Mouse (Mus musculus): ENCODE results near the gene Zbtb48. TPM values are rescaled to one million over a fixed set of nuclear protein-coding genes. Genes with fewer than 3 reads are reported as not detected.
A peak's percentile ranks its signal among the peaks of the same experiment; 100 is the strongest.

Zbtb48 gene
- total and polyA plus RNA-seq, 2 experiments from 2014 or later, result 10.9 to 14.2 TPM

- no peak for DNase-seq
- H3K36me3 ChIP-seq (ENCODE audit: insufficient read depth), result peaks cover 76% of the 10 kb centered on the region
- 87% methylated on average over 6 of the region's 6 CpGs for WGBS
Measured at GRCm38 (mm10) chr4:152019073-152019472, 8.4 kb downstream of the Zbtb48 start.

DNA sequence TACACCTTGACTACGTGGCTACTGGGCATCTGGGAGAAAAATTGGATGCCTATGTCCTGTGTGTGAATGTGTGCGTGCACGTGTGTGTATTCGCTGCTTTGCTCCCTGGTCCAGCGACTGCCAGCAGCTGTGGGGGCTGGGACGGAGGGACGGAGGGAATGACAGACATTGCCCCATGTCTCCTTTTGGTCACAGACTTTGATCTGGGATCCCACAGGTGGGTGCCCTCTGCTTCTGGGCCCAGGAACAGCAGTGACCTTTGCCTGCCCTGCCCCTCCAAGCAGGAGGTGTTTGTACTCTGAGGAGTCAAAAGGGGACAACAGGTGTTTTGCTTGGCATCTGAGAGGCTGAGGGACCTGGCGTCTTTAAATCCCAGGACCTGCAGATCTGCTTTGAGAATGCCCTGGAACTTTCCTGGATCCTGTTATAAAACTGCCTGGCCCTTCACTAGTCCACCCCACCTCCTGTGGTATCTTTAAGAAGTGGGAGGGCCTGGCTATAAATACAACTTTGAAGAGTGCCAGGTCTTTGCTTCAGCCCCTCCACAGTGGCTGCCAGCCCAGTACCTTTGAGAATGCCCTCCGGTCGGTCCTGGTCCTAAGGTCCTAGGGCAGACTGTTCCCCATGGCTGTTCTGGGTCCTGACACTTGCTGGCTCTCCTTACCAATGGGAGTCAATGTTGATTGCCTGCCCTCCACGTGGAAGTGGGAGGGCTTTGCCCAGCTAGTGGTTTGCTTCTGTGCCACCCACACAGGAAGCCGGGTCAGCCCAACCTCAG, 14.2 kb downstream of the Zbtb48 start:
- Histone ChIP-seq H3K4me1 (ENCODE audit: insufficient read depth) (peaks cover 14% of the 10 kb centered on the region; the same call in 1 of the 2 replicates), H3K36me3 (ENCODE audit: insufficient read depth) (peaks cover 28% of the 10 kb centered on the region), H3K9me3 (ENCODE audit: low read length) (no peaks in the 10 kb centered on the region), H3K4me2 (ENCODE audit: low read depth) (no peak overlapping the region), H3K4me3 (ENCODE audit: low read depth, low read length) (no peak overlapping the region), H3K9ac (no peak overlapping the region), H3K27me3 (ENCODE audit: insufficient read depth, low read length) (no peaks in the 10 kb centered on the region), H3K27ac (ENCODE audit: low read depth, low read length) (no peak overlapping the region)
- ATAC-seq, result no peak
- no peak for TF ChIP-seq CTCF (IDR thresholded peaks at IDR 0.05; ENCODE audit: low read depth)
- 86% methylated on average over 12 of the region's 12 CpGs for WGBS
- no peak for DNase-seq

More at GRCm38 (mm10) chr4:152019073-152019472, 8.4 kb downstream of the Zbtb48 start:
- Histone ChIP-seq H3K27me3 (ENCODE audit: insufficient read depth, low read length) (no peaks in the 10 kb centered on the region), H3K4me2 (ENCODE audit: low read depth) (no peak overlapping the region), H3K27ac (ENCODE audit: low read depth, low read length) (no peak overlapping the region), H3K9me3 (ENCODE audit: low read length) (no peaks in the 10 kb centered on the region), H3K4me3 (ENCODE audit: low read depth, low read length) (no peak overlapping the region), H3K9ac (no peak overlapping the region), H3K4me1 (ENCODE audit: insufficient read depth) (no peaks in the 10 kb centered on the region)
- TF ChIP-seq CTCF (IDR thresholded peaks at IDR 0.05; ENCODE audit: low read depth), result no peak
- ATAC-seq, result no peak

GRCm38 (mm10) chr4:152012109-152012508, 15.4 kb downstream of the Zbtb48 start:
- WGBS, result 96% methylated on average over 16 of the region's 16 CpGs
- Histone ChIP-seq H3K4me2 (ENCODE audit: low read depth) (no peak overlapping the region), H3K36me3 (ENCODE audit: insufficient read depth) (peaks cover 24% of the 10 kb centered on the region), H3K4me1 (ENCODE audit: insufficient read depth) (peaks cover 19% of the 10 kb centered on the region; the same call in 1 of the 2 replicates), H3K27ac (ENCODE audit: low read depth, low read length) (no peak overlapping the region), H3K27me3 (ENCODE audit: insufficient read depth, low read length) (peaks cover 6% of the 10 kb centered on the region; the same call in 1 of the 2 replicates), H3K9ac (no peak overlapping the region), H3K4me3 (ENCODE audit: low read depth, low read length) (no peak overlapping the region), H3K9me3 (ENCODE audit: low read length) (no peaks in the 10 kb centered on the region)
- ATAC-seq, result no peak
- TF ChIP-seq CTCF (IDR thresholded peaks at IDR 0.05; ENCODE audit: low read depth), result no peak
- DNase-seq, result no peak

DNA sequence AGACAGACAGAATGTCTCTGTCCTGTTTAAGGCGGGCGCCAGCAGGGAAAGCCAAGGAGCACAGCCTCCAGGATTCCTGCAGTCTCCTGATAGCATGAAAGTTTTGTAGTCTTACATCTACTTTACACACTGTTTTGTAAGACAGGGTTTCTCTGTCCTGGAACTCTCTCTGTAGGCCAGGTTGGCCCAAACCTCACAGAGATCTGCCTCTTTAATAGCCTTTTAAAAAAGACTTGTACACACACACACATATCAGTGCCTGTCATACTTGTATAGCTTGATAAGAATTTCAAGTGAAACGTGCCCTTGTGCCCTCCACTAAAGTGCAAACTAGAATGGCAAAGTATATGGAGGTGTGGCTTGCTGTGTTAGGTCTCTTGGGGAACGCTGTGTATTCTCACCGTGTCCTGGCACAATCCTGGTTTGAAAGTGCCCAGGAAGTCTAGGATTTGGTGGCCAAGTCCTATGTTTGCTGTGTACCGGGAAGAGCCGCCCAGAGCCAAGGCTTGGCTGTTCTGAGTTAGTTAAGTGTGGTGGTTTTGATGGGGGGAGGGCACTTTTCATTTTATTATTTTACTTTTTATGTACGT, 16.2 kb downstream of the Zbtb48 start:
- Histone ChIP-seq H3K9me3 (ENCODE audit: low read length) (no peaks in the 10 kb centered on the region), H3K27me3 (ENCODE audit: insufficient read depth, low read length) (peaks cover 12% of the 10 kb centered on the region), H3K4me3 (ENCODE audit: low read depth, low read length) (0 out of 2 replicates have a peak overlapping the region, but pooled peaks have one; percentile 18), H3K9ac (no peak overlapping the region), H3K27ac (ENCODE audit: low read depth, low read length) (no peak overlapping the region), H3K36me3 (ENCODE audit: insufficient read depth) (peaks cover 22% of the 10 kb centered on the region), H3K4me1 (ENCODE audit: insufficient read depth) (peaks cover 19% of the 10 kb centered on the region; the same call in 1 of the 2 replicates), H3K4me2 (ENCODE audit: low read depth) (peak overlapping the region; percentile 100; the same call in 1 of the 2 replicates)
- DNase-seq, result no peak
- TF ChIP-seq CTCF (IDR thresholded peaks at IDR 0.05; ENCODE audit: low read depth), result no peak
- WGBS, result 73% methylated on average over 8 of the region's 8 CpGs
- no peak for ATAC-seq

DNA sequence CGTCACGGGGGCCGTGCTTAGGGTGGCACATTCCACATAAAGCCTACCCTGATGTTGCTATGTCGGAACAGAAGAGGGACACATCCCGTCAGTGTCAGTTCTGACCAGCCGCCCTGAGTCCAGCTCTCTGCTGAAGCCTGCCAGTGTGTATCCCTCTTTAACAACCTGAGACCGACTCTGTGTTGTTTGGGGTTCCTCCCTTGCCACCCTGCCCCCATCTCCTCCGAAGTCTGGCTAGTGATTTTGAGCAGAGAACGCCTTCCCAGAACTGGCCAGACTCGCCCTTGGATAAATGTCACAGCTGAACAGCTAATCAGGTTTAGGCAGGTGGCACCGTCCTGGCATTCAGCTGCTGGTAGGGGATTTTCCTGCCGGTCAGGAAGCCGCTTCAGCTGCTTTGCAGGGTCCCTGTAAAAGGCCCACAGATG, 16.8 kb downstream of the Zbtb48 start:
- H3K4me2 ChIP-seq (ENCODE audit: low read depth), result peak overlapping the region; percentile 100

DNA sequence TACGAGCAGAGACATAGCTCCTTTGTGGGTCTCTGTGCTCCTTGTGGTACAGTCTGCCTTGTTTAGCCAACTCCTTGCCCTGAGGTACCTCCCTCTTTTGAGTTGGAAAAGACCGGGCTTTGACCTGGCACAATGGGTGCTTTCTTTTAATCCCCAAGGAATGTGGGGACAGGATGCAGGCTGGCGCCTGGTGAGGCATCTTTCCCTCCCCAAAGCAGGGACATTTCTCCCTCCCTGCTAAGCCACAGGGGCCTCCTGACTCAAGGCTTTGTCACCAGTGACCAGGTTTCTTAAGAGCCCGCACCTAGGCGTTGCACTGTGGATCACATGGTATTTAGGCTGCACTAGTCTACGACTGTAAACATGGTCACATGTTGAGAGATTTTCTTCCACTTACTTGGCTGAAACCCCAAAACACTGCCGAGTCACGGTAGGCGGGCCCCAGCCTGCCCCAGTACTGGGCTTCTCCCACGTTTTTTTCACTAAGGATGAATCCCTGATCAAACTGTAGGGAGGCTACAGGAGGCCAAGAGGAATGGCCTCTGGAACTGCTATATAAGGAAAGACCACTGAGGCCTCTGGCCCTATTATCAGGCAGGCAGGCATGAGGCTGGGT, 17.3 kb downstream of the Zbtb48 start:
- H3K4me3 ChIP-seq (ENCODE audit: low read depth, low read length), result peak overlapping the region; percentile 71
- peaks cover 12% of the 10 kb centered on the region for H3K36me3 ChIP-seq (ENCODE audit: insufficient read depth)
- no peak overlapping the region for H3K27ac ChIP-seq (ENCODE audit: low read depth, low read length)
- 0 out of 2 replicates have a peak, but pooled peaks have one; percentile 17 for ATAC-seq
- peak overlapping the region; percentile 100 for H3K4me2 ChIP-seq (ENCODE audit: low read depth)
- no peak for TF ChIP-seq CTCF (IDR thresholded peaks at IDR 0.05; ENCODE audit: low read depth)
- DNase-seq, result no peak
- H3K9ac ChIP-seq, result peak overlapping the region; percentile 58
- H3K27me3 ChIP-seq (ENCODE audit: insufficient read depth, low read length), result peaks cover 13% of the 10 kb centered on the region
- H3K4me1 ChIP-seq (ENCODE audit: insufficient read depth), result peaks cover 19% of the 10 kb centered on the region; the same call in 1 of the 2 replicates
- no peaks in the 10 kb centered on the region for H3K9me3 ChIP-seq (ENCODE audit: low read length)
- 3% methylated on average over 10 of the region's 10 CpGs for WGBS

More for the DNA sequence above, 16.8 kb downstream of the Zbtb48 start:
- ATAC-seq (no peak), DNase-seq (no peak)
- H3K27ac ChIP-seq (ENCODE audit: low read depth, low read length), result no peak overlapping the region
- peaks cover 17% of the 10 kb centered on the region for H3K36me3 ChIP-seq (ENCODE audit: insufficient read depth)
- H3K4me3 ChIP-seq (ENCODE audit: low read depth, low read length), result peak overlapping the region; percentile 18; the same call in 1 of the 2 replicates
- WGBS, result 11% methylated on average over 13 of the region's 13 CpGs
- peaks cover 13% of the 10 kb centered on the region for H3K27me3 ChIP-seq (ENCODE audit: insufficient read depth, low read length)
- TF ChIP-seq CTCF (IDR thresholded peaks at IDR 0.05; ENCODE audit: low read depth), result no peak
- peak overlapping the region; percentile 58; the same call in 1 of the 2 replicates for H3K9ac ChIP-seq
- H3K4me1 ChIP-seq (ENCODE audit: insufficient read depth), result peaks cover 19% of the 10 kb centered on the region; the same call in 1 of the 2 replicates
- no peaks in the 10 kb centered on the region for H3K9me3 ChIP-seq (ENCODE audit: low read length)

Measured in forebrain, postnatal 0 days (tissue).